Comparison of ENCODE assay signal across 34 mouse cellular contexts in genomic region chr11:85175941-85176340, GRCm38 (mm10). TPM values are rescaled to one million over a fixed set of nuclear protein-coding genes. Genes with fewer than 3 reads are reported as not detected.
DNase-seq lines count a peak whose midpoint lies in the region; ATAC-seq and TF ChIP-seq lines count a peak whose summit lies in the region.
"Had no signal": no experiment of that assay in that cellular context is flagged by ENCODE, and none has a peak within 500 bp of the region (broad histone marks: within the 10 kb centered on the region; RNA-seq: fewer than 3 reads in every experiment).

No protein-coding gene starts in this region.

- no peaks in the 10 kb centered on the region; the same call in 1 of the 2 replicates for H3K4me1 ChIP-seq in liver, postnatal 0 days (ENCODE audit: insufficient read depth)
- no peaks in the 10 kb centered on the region for H3K4me1 ChIP-seq in midbrain, embryonic 13.5 days (replicated peaks)
- H3K4me1 ChIP-seq in midbrain, postnatal 0 days (ENCODE audit: insufficient read depth, low read length): no peaks in the 10 kb centered on the region
- H3K4me1 ChIP-seq: embryonic facial prominence, embryonic 13.5 days; forebrain, embryonic 12.5 days; forebrain, embryonic 15.5 days; heart, embryonic 10.5 days; heart, embryonic 13.5 days; hindbrain, embryonic 12.5 days; hindbrain, embryonic 15.5 days had no signal

- no peaks in the 10 kb centered on the region for H3K27me3 ChIP-seq in liver, postnatal 0 days (ENCODE audit: insufficient read depth, low read length)
- H3K27me3 ChIP-seq in midbrain, embryonic 13.5 days: no peaks in the 10 kb centered on the region
- no peaks in the 10 kb centered on the region for H3K27me3 ChIP-seq in midbrain, postnatal 0 days (ENCODE audit: insufficient read depth, low read length)
- H3K27me3 ChIP-seq: embryonic facial prominence, embryonic 13.5 days; forebrain, embryonic 15.5 days; heart, embryonic 13.5 days; hindbrain, embryonic 12.5 days; hindbrain, embryonic 15.5 days had no signal

- H3K36me3 ChIP-seq in liver, postnatal 0 days (replicated peaks; ENCODE audit: insufficient read depth, low read length): no peaks in the 10 kb centered on the region
- no peaks in the 10 kb centered on the region for H3K36me3 ChIP-seq in midbrain, embryonic 13.5 days
- no peaks in the 10 kb centered on the region for H3K36me3 ChIP-seq in midbrain, postnatal 0 days (ENCODE audit: insufficient read depth, low read length)
- H3K36me3 ChIP-seq: embryonic facial prominence, embryonic 10.5 days; embryonic facial prominence, embryonic 13.5 days; forebrain, embryonic 12.5 days; forebrain, embryonic 15.5 days; heart, embryonic 10.5 days; heart, embryonic 13.5 days; hindbrain, embryonic 12.5 days; hindbrain, embryonic 15.5 days had no signal

- 48% methylated on average over 3 of the region's 3 CpGs for WGBS in liver, postnatal 0 days (ENCODE audit: insufficient replicate concordance)
- 88% methylated on average over 3 of the region's 3 CpGs for WGBS in midbrain, embryonic 13.5 days
- 85% methylated on average over 3 of the region's 3 CpGs for WGBS in midbrain, postnatal 0 days

- no peak overlapping the region for H3K27ac ChIP-seq in liver, postnatal 0 days (ENCODE audit: low read depth)
- H3K27ac ChIP-seq in midbrain, embryonic 13.5 days: no peak overlapping the region
- no peak overlapping the region for H3K27ac ChIP-seq in midbrain, postnatal 0 days (ENCODE audit: low read depth, low read length)
- H3K27ac ChIP-seq: embryonic facial prominence, embryonic 10.5 days; embryonic facial prominence, embryonic 13.5 days; forebrain, embryonic 12.5 days; forebrain, embryonic 15.5 days; heart, adult 2 months; heart, embryonic 10.5 days; heart, embryonic 13.5 days; hindbrain, embryonic 12.5 days; hindbrain, embryonic 15.5 days had no signal

- H3K4me2 ChIP-seq in liver, postnatal 0 days (ENCODE audit: low read depth, low read length): no peak overlapping the region
- no peak overlapping the region for H3K4me2 ChIP-seq in midbrain, embryonic 13.5 days (replicated peaks)
- H3K4me2 ChIP-seq in midbrain, postnatal 0 days (ENCODE audit: low read depth, low read length, poor library complexity, severe bottlenecking): no peak overlapping the region
- H3K4me2 ChIP-seq: embryonic facial prominence, embryonic 13.5 days; forebrain, embryonic 12.5 days; forebrain, embryonic 15.5 days; heart, embryonic 13.5 days; hindbrain, embryonic 12.5 days; hindbrain, embryonic 15.5 days had no signal

- H3K4me3 ChIP-seq in liver, postnatal 0 days (ENCODE audit: low read depth, low read length): no peak overlapping the region
- no peak overlapping the region for H3K4me3 ChIP-seq in midbrain, embryonic 13.5 days (replicated peaks)
- H3K4me3 ChIP-seq in midbrain, postnatal 0 days (ENCODE audit: low read depth, low read length): no peak overlapping the region
- H3K4me3 ChIP-seq: embryonic facial prominence, embryonic 10.5 days; embryonic facial prominence, embryonic 13.5 days; erythroblast, embryonic 14.5 days; forebrain, embryonic 12.5 days; forebrain, embryonic 15.5 days; heart, adult 2 months; heart, embryonic 10.5 days; heart, embryonic 13.5 days; hindbrain, embryonic 12.5 days; hindbrain, embryonic 15.5 days had no signal

- TF ChIP-seq CTCF in liver, postnatal 0 days (IDR thresholded peaks at IDR 0.05; ENCODE audit: low read depth): no peak
- no peak for TF ChIP-seq CTCF in midbrain, postnatal 0 days (IDR thresholded peaks at IDR 0.05)

- H3K9ac ChIP-seq in liver, postnatal 0 days (replicated peaks): no peak overlapping the region
- peak overlapping the region; percentile 20; the same call in 1 of the 2 replicates for H3K9ac ChIP-seq in midbrain, embryonic 13.5 days (replicated peaks)
- no peak overlapping the region for H3K9ac ChIP-seq in midbrain, postnatal 0 days (replicated peaks; ENCODE audit: low read length, poor library complexity, severe bottlenecking)
- H3K9ac ChIP-seq: embryonic facial prominence, embryonic 13.5 days; forebrain, embryonic 12.5 days; forebrain, embryonic 15.5 days; heart, embryonic 13.5 days; hindbrain, embryonic 12.5 days; hindbrain, embryonic 15.5 days had no signal

- DNase-seq in adrenal gland, postnatal 14 days: peak; percentile 17
- DNase-seq in adrenal gland, adult 2 months: no peak
- no peak for DNase-seq in liver, postnatal 0 days
- DNase-seq in liver: no peak
- no peak for DNase-seq in midbrain, postnatal 0 days (ENCODE audit: low spot score)
- no peak for DNase-seq in embryo, embryonic 10 days (ENCODE audit: low spot score)
- DNase-seq: adrenal gland, postnatal 10 days; cerebellum, adult 11 months; cerebellum, adult 2 months; cerebellum, adult 9-11 months; cerebellum, postnatal 25 days; embryo, embryonic 11 days; gastrocnemius, postnatal 25 days; heart, adult 2 months; heart, postnatal 14 days had no signal

- peak; percentile 56; the same call in 1 of the 2 replicates for ATAC-seq in liver, postnatal 0 days
- no peak for ATAC-seq in midbrain, embryonic 13.5 days
- no peak for ATAC-seq in midbrain, postnatal 0 days (ENCODE audit: low FRiP score)
- ATAC-seq: activated CD4-positive, CD25-positive, alpha-beta regulatory T cell, adult 4 months; CD4-positive, CD25-positive, alpha-beta regulatory T cell, adult 4 months; forebrain, embryonic 15.5 days had no signal

- TF ChIP-seq EP300 in liver, postnatal 0 days (IDR thresholded peaks at IDR 0.05; ENCODE audit: low read depth): no peak

- H3K9me3 ChIP-seq in liver, postnatal 0 days (ENCODE audit: low read length): no peaks in the 10 kb centered on the region
- no peaks in the 10 kb centered on the region for H3K9me3 ChIP-seq in midbrain, embryonic 13.5 days
- no peaks in the 10 kb centered on the region for H3K9me3 ChIP-seq in midbrain, postnatal 0 days (ENCODE audit: low read length)
- H3K9me3 ChIP-seq: embryonic facial prominence, embryonic 10.5 days; embryonic facial prominence, embryonic 13.5 days; forebrain, embryonic 12.5 days; forebrain, embryonic 15.5 days; heart, embryonic 10.5 days; heart, embryonic 13.5 days; hindbrain, embryonic 12.5 days; hindbrain, embryonic 15.5 days had no signal

RNA-seq across cellular contexts. Expression of gene 1700125H20Rik, which starts 5.7 kb away (rescaled TPM):
- 1.1 and 1.4 TPM in 2 replicates for total RNA-seq in adrenal gland, postnatal 14 days (2021)
- total RNA-seq in adrenal gland, adult 2 months (2021): 1 to 10 TPM in 1 of 2 experiments, not detected in 1; 2.4 TPM
- polyA plus RNA-seq in adrenal gland, adult 2 months (2012; rRNA removed): not detected in 2 replicates
- polyA plus RNA-seq in liver, postnatal 0 days (2015; fragmentation: Nextera tagmentation; extraction: Ambion mirVana): 0.16 and 0.33 TPM in 2 replicates
- polyA plus RNA-seq in midbrain, embryonic 13.5 days (2015; fragmentation: Nextera tagmentation; extraction: Ambion mirVana): 0.48 and 0.52 TPM in 2 replicates
- total RNA-seq in midbrain, postnatal 0 days (2014; rRNA removed): not detected in 2 replicates
- polyA plus RNA-seq in midbrain, postnatal 0 days (2015; fragmentation: Nextera tagmentation; extraction: Ambion mirVana): 2.1 and 2.8 TPM in 2 replicates
- total RNA-seq: common myeloid progenitor, adult 5-6 weeks; gastrocnemius, adult 8-10 months; gastrocnemius, postnatal 25 days; heart, adult 2 months; heart, postnatal 14 days; hematopoietic stem cell, adult 5-6 weeks; MEL had no signal
- polyA plus RNA-seq: activated CD4-positive, CD25-positive, alpha-beta regulatory T cell, adult 4 months; C2C12; CD4-positive, CD25-positive, alpha-beta regulatory T cell, adult 4 months; cerebellum, adult 2 months; erythroblast, embryonic 14.5 days; gonadal fat pad, adult 2 months; heart, adult 2 months; heart, embryonic 10.5 days; heart, embryonic 16.5 days had no signal

RNA-seq across cellular contexts. Expression of gene Usp32, which starts 36.0 kb away (rescaled TPM):
- 29.1 and 37.5 TPM in 2 replicates for total RNA-seq in adrenal gland, postnatal 14 days (2021)
- 10 to 100 TPM; 39.9 to 51.6 TPM for total RNA-seq in adrenal gland, adult 2 months (2021)
- polyA plus RNA-seq in adrenal gland, adult 2 months (2012; rRNA removed): 1.3 and 1.7 TPM in 2 replicates
- 4.7 and 6.1 TPM in 2 replicates for polyA plus RNA-seq in liver, postnatal 0 days (2015; fragmentation: Nextera tagmentation; extraction: Ambion mirVana)
- 10.3 and 11.6 TPM in 2 replicates for polyA plus RNA-seq in midbrain, embryonic 13.5 days (2015; fragmentation: Nextera tagmentation; extraction: Ambion mirVana)
- 57.3 and 61.7 TPM in 2 replicates for total RNA-seq in midbrain, postnatal 0 days (2014; rRNA removed)
- polyA plus RNA-seq in midbrain, postnatal 0 days (2015; fragmentation: Nextera tagmentation; extraction: Ambion mirVana): 9.5 and 12.0 TPM in 2 replicates

RNA-seq across cellular contexts. Expression of gene Appbp2, which starts 59.0 kb away (rescaled TPM):
- total RNA-seq in adrenal gland, postnatal 14 days (2021): 43.0 and 43.3 TPM in 2 replicates
- 10 to 100 TPM; 34.8 to 41.6 TPM for total RNA-seq in adrenal gland, adult 2 months (2021)
- 17.6 and 20.3 TPM in 2 replicates for polyA plus RNA-seq in adrenal gland, adult 2 months (2012; rRNA removed)
- polyA plus RNA-seq in liver, postnatal 0 days (2015; fragmentation: Nextera tagmentation; extraction: Ambion mirVana): 9.3 and 9.9 TPM in 2 replicates
- 45.3 and 46.5 TPM in 2 replicates for polyA plus RNA-seq in midbrain, embryonic 13.5 days (2015; fragmentation: Nextera tagmentation; extraction: Ambion mirVana)
- 61.0 and 70.6 TPM in 2 replicates for total RNA-seq in midbrain, postnatal 0 days (2014; rRNA removed)
- 43.2 and 44.1 TPM in 2 replicates for polyA plus RNA-seq in midbrain, postnatal 0 days (2015; fragmentation: Nextera tagmentation; extraction: Ambion mirVana)
